Mouse (Mus musculus): ENCODE data around the gene Ntm.

DNA sequence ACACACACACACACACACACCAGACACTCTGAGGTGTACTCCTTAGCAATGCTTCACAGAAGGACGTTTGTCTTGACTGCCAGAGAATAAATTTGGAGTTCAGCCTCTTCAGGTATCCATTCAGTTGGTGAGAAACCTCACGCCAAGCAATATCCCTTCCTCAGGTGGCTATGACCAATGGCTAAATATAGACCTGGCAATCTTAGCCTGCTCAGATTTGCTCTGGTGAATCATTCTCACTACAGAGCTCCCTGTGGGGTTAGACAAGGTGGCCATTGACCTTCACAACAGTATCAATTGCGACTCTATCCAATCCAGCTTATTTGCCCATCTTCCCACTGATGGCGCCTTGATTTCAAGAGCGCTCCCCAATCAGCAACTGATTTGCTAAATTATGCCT is 150.3 kb downstream of the Ntm start:
- TF ChIP-seq POLR2A (IDR thresholded peaks at IDR 0.05; ENCODE audit: insufficient read length, low read depth) (no peak), MAX (IDR thresholded peaks at IDR 0.05; ENCODE audit: low read depth) (no peak), TCF12 (IDR thresholded peaks at IDR 0.05; ENCODE audit: insufficient read depth, poor library complexity, severe bottlenecking) (no peak), SRF (IDR thresholded peaks at IDR 0.05; ENCODE audit: control insufficient read depth, insufficient read length, low read depth) (no peak), USF1 (IDR thresholded peaks at IDR 0.05; ENCODE audit: low read depth) (no peak), REST (IDR thresholded peaks at IDR 0.05; ENCODE audit: insufficient read depth, insufficient read length) (no peak), E2F4 (IDR thresholded peaks at IDR 0.05; ENCODE audit: insufficient read depth) (no peak), MYOG (IDR thresholded peaks at IDR 0.05; ENCODE audit: control insufficient read depth in 1 of 3, insufficient read depth in 1 of 3, insufficient read length in 2 of 3, low read depth in 2 of 3) (no peak), TCF3 (IDR thresholded peaks at IDR 0.05; ENCODE audit: insufficient read length, low read depth) (no peak)
